Mouse (Mus musculus) intestine, embryonic 16.5 days (tissue): ENCODE measurements around the gene Echdc3. TPM values are rescaled to one million over a fixed set of nuclear protein-coding genes. Genes with fewer than 3 reads are reported as not detected.

Experiments used
- ATAC-seq: fragments of 200-750 bp; cut with Nextera tagmentation; 2 replicates; pipeline ENCODE4 v1.8.0; 2017; ENCODE audit warnings: moderate TSS enrichment, moderate library complexity
- H3K27ac ChIP-seq: fragments of 300-500 bp; sonication (generic); 2 replicates; pipeline ENCODE4 v1.5.1; 2014; ENCODE audit warnings: mild to moderate bottlenecking, low read length
- H3K27me3 ChIP-seq: fragments of 300-500 bp; sonication (generic); replicated peaks from 2 replicates; pipeline ENCODE4 v1.6.1; 2014; ENCODE audit warnings: low read length, control low read depth, mixed read lengths; ENCODE audit not compliant: control insufficient read depth, insufficient read depth
- H3K36me3 ChIP-seq: fragments of 300-500 bp; sonication (generic); 2 replicates; pipeline ENCODE4 v1.6.1; 2014; ENCODE audit warnings: low read length, control low read depth; ENCODE audit not compliant: control insufficient read depth, insufficient read depth
- H3K4me1 ChIP-seq: fragments of 300-500 bp; sonication (generic); 2 replicates; pipeline ENCODE4 v1.6.1; 2014; ENCODE audit warnings: low read length, control low read depth, mixed read lengths; ENCODE audit not compliant: control insufficient read depth, insufficient read depth
- H3K4me2 ChIP-seq: fragments of 300-500 bp; sonication (generic); 2 replicates; pipeline ENCODE4 v1.6.1; 2014; ENCODE audit warnings: low read depth, low read length, control low read depth
- H3K4me3 ChIP-seq: fragments of 300-500 bp; sonication (generic); 2 replicates; pipeline ENCODE4 v1.5.1; 2014; ENCODE audit warnings: mild to moderate bottlenecking, low read length
- H3K9ac ChIP-seq: fragments of 300-500 bp; sonication (generic); 2 replicates; pipeline ENCODE4 v1.6.1; 2014; ENCODE audit warnings: low read depth, low read length
- H3K9me3 ChIP-seq: fragments of 300-500 bp; sonication (generic); 2 replicates; pipeline ENCODE4 v1.6.1; 2016; ENCODE audit warnings: low read length, control low read depth; ENCODE audit not compliant: control insufficient read depth
- WGBS: fragments of 180-500 bp; shearing (Covaris S2); extraction: QIAGEN DNeasy Blood & Tissue Kit; methylation state at CpG from one replicate; pipeline ENCODE4 v1.1.7; 2014; 5-methylcytosine and 5-hydroxymethylcytosine counted together
- polyA plus RNA-seq: library from polyadenylated mRNA; unstranded; fragments of >200 nt; fragmentation: Nextera tagmentation; extraction: Ambion mirVana; gene quantifications from 2 replicates; pipeline ENCODE4 v1.2.1, GENCODE M21; 2015

The Echdc3 gene
- polyA plus RNA-seq, 1 experiment from 2014 or later = 16.6 TPM

- Histone ChIP-seq H3K27ac (no peak overlapping the region), H3K9me3 (peaks cover 4% of the 10 kb centered on the region; the same call in 1 of the 2 replicates), H3K4me1 (no peaks in the 10 kb centered on the region), H3K9ac (no peak overlapping the region), H3K4me3 (no peak overlapping the region), H3K27me3 (no peaks in the 10 kb centered on the region), H3K4me2 (no peak overlapping the region), H3K36me3 (no peaks in the 10 kb centered on the region)
- WGBS = 80% methylated on average over 5 of the region's 5 CpGs
- no peak for ATAC-seq
Measured at GRCm38 (mm10) chr2:6229597-6230290, 16.9 kb upstream of the Echdc3 start.

GRCm38 (mm10) chr2:6227059-6227445, 14.2 kb upstream of the Echdc3 start:
- H3K36me3 ChIP-seq = no peaks in the 10 kb centered on the region
- no peak overlapping the region for H3K9ac ChIP-seq
- WGBS = 82% methylated on average over 7 of the region's 7 CpGs
- no peak overlapping the region for H3K4me3 ChIP-seq
- no peak overlapping the region for H3K27ac ChIP-seq
- H3K4me1 ChIP-seq = no peaks in the 10 kb centered on the region
- H3K9me3 ChIP-seq = peaks cover 4% of the 10 kb centered on the region; the same call in 1 of the 2 replicates
- H3K27me3 ChIP-seq = no peaks in the 10 kb centered on the region
- ATAC-seq = no peak
- no peak overlapping the region for H3K4me2 ChIP-seq

GRCm38 (mm10) chr2:6226361-6227058, 13.7 kb upstream of the Echdc3 start:
- ATAC-seq = no peak
- H3K4me1 ChIP-seq = no peaks in the 10 kb centered on the region
- WGBS = 77% methylated on average over 10 of the region's 10 CpGs
- no peaks in the 10 kb centered on the region for H3K36me3 ChIP-seq
- peaks cover 4% of the 10 kb centered on the region; the same call in 1 of the 2 replicates for H3K9me3 ChIP-seq
- no peak overlapping the region for H3K9ac ChIP-seq
- no peaks in the 10 kb centered on the region for H3K27me3 ChIP-seq
- H3K27ac ChIP-seq = no peak overlapping the region
- H3K4me2 ChIP-seq = no peak overlapping the region
- H3K4me3 ChIP-seq = no peak overlapping the region

- WGBS = 12% methylated on average over 4 of the region's 4 CpGs
Measured at GRCm38 (mm10) chr2:6220141-6220805, 7.4 kb upstream of the Echdc3 start.

GRCm38 (mm10) chr2:6212327-6212723, 508 bp downstream of the Echdc3 start:
- Histone ChIP-seq H3K4me2 (peak overlapping the region; percentile 89), H3K27me3 (no peaks in the 10 kb centered on the region), H3K9ac (peak overlapping the region; percentile 78), H3K9me3 (no peaks in the 10 kb centered on the region), H3K4me1 (peaks cover 9% of the 10 kb centered on the region; the same call in 1 of the 2 replicates), H3K36me3 (no peaks in the 10 kb centered on the region), H3K4me3 (peak overlapping the region; percentile 58), H3K27ac (peak overlapping the region; percentile 94)
- 25% methylated on average over 9 of the region's 9 CpGs for WGBS
- ATAC-seq = peak; percentile 49

More at GRCm38 (mm10) chr2:6220141-6220805, 7.4 kb upstream of the Echdc3 start:
- Histone ChIP-seq H3K36me3 (no peaks in the 10 kb centered on the region), H3K27ac (no peak overlapping the region), H3K9ac (no peak overlapping the region), H3K9me3 (peaks cover 4% of the 10 kb centered on the region; the same call in 1 of the 2 replicates), H3K4me1 (no peaks in the 10 kb centered on the region), H3K4me3 (no peak overlapping the region), H3K4me2 (no peak overlapping the region), H3K27me3 (no peaks in the 10 kb centered on the region)
- ATAC-seq = peak; percentile 76

GRCm38 (mm10) chr2:6210840-6211239, 2.0 kb downstream of the Echdc3 start:
- H3K27ac ChIP-seq = no peak overlapping the region
- H3K9me3 ChIP-seq = no peaks in the 10 kb centered on the region
- H3K36me3 ChIP-seq = no peaks in the 10 kb centered on the region
- no peak overlapping the region for H3K4me3 ChIP-seq
- WGBS = 95% methylated on average over 6 of the region's 6 CpGs
- H3K27me3 ChIP-seq = no peaks in the 10 kb centered on the region
- no peak overlapping the region for H3K9ac ChIP-seq
- H3K4me1 ChIP-seq = peaks cover 9% of the 10 kb centered on the region; the same call in 1 of the 2 replicates
- ATAC-seq = no peak
- no peak overlapping the region for H3K4me2 ChIP-seq

GRCm38 (mm10) chr2:6209746-6210145, 3.1 kb downstream of the Echdc3 start:
- WGBS = 83% methylated on average over 3 of the region's 3 CpGs
- H3K27ac ChIP-seq = no peak overlapping the region
- H3K27me3 ChIP-seq = no peaks in the 10 kb centered on the region
- H3K4me2 ChIP-seq = no peak overlapping the region
- no peaks in the 10 kb centered on the region for H3K9me3 ChIP-seq
- H3K36me3 ChIP-seq = no peaks in the 10 kb centered on the region
- H3K4me3 ChIP-seq = no peak overlapping the region
- peaks cover 9% of the 10 kb centered on the region; the same call in 1 of the 2 replicates for H3K4me1 ChIP-seq
- no peak for ATAC-seq
- H3K9ac ChIP-seq = no peak overlapping the region

GRCm38 (mm10) chr2:6209116-6209515, 3.7 kb downstream of the Echdc3 start:
- Histone ChIP-seq H3K4me2 (no peak overlapping the region), H3K27ac (no peak overlapping the region), H3K4me1 (peaks cover 9% of the 10 kb centered on the region; the same call in 1 of the 2 replicates), H3K4me3 (no peak overlapping the region), H3K9me3 (no peaks in the 10 kb centered on the region), H3K36me3 (no peaks in the 10 kb centered on the region), H3K27me3 (no peaks in the 10 kb centered on the region), H3K9ac (no peak overlapping the region)
- ATAC-seq = no peak
- WGBS = 74% methylated on average over 11 of the region's 11 CpGs

GRCm38 (mm10) chr2:6207736-6208135, 5.1 kb downstream of the Echdc3 start:
- no peak overlapping the region for H3K4me3 ChIP-seq
- no peak overlapping the region for H3K4me2 ChIP-seq
- no peak for ATAC-seq
- H3K9me3 ChIP-seq = no peaks in the 10 kb centered on the region
- no peak overlapping the region for H3K9ac ChIP-seq
- WGBS = 74% methylated on average over 2 of the region's 2 CpGs
- H3K27ac ChIP-seq = no peak overlapping the region
- H3K36me3 ChIP-seq = no peaks in the 10 kb centered on the region
- peaks cover 6% of the 10 kb centered on the region; the same call in 1 of the 2 replicates for H3K4me1 ChIP-seq
- no peaks in the 10 kb centered on the region for H3K27me3 ChIP-seq
